Mouse (Mus musculus) CD4-positive helper T cell, adult 2 months (primary cell): ENCODE measurements around the gene Zfyve9.
"Not testable (repeated sequence)": the region's sequence is repeated elsewhere in the genome, so short reads cannot be mapped to it uniquely, and the experiment has no call there.

Experiments used
- DNase-seq: peaks from one replicate; pipeline ENCODE4 v3.0.0-alpha.2; 2012; ENCODE audit warnings: low read depth, missing footprints, low spot score

Gene Zfyve9

DNA sequence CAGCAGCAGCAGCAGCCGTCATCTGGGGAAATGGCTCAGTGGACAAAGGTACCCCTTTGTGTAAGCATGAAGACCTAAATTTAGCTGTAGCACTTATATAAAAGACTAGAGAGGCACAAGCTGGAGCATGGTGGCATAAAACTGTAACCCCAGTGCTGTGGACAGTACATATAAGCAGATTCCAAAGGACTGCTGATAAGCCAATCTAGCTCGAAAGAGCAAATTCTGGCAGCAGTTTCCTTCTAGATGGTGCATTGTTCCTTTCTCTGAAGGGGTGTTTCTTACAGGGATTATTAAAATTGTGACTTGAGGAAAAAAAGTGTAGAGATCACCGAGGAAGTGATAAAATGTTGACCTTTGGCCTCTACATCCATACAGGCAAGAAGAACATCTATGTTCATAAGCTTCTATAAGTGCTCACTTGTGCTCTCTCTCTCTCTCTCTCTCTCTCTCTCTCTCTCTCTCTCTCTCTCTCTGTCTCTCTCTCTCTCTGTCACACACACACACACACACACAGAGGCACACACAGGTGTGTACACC, 59.3 kb downstream of the Zfyve9 start:
- DNase-seq, result no peak

DNA sequence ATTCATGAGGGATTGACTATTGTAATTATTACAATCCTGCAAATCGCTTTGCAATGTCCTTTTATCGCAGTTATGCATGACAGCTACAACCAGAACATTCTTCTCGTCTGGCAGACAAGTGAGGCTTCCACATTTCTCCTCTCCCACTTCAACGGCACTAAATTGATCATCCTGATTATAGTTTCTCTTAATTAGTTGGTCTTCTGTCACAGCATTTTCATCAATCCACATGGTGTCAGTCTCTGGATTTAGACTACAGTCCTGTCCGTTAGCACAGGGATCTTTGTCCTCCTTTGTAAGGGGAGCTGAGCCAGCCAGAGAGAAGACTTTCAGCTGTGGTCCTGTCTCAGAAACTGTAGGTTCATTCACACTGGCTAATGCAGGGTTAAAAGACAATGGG, 61.2 kb downstream of the Zfyve9 start, which contains the start of gene 3110021N24Rik:
TSS of gene 3110021N24Rik (plus strand) at position 301 of the 400 bp plus-strand sequence.
- no peak for DNase-seq

DNA sequence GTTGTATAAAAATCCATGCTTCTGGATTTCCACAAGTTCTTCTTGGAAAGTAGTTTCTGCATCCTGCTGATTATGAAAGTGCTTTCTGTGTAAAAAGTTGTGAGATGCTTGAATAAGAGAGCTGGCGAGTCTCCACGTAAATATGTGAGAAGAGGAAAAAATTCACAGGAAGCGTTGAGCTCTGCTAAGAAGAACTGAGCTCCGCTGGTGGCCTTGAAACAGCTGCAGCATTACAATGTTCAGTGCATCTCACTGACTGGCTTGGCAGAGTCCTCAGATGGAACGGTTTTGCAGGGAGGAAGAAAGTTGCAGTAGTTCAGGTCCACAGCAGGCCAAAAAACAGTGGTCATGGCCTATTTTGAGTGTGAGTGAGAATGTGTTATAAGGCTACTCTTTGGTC, 72.4 kb downstream of the Zfyve9 start:
- DNase-seq, result no peak

DNA sequence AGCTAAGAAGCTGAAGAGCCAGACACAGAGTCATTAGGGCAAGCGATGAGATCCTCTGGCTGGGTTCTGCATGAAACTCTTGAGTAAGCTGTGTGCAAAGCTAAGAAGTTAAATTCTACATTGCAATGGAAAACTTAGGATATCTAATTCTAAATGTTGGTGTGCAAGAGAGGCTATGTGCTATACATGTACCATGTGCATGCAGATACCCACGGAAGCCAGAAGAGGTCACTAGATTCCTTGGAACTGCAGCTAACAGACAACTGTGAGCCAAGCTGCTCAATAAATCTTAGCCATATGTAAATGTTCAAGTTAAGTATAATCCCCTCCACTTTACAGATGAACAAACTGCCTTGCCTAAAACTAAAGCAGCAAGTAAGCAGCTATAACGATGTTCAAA, 83.7 kb downstream of the Zfyve9 start:
- DNase-seq, result no peak

DNA sequence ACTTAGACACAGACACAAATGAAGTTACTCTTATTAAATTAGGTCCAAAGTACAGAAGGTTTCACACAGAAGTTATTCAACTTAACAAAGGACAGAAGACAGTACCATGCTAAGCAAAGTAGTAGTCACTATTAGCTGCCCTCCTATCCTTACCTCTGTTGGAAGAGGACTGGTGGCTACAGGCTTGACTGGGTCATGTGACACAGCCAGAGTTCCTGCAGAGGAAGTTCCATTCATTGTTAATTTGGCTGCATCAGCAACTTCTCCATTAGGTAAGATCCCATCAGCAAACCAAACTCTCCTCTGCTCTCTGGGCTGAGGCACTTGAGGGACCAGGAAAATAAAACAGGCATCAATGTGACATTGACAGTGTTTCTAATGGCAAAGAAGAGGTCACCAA, 89.1 kb downstream of the Zfyve9 start:
- no peak for DNase-seq

DNA sequence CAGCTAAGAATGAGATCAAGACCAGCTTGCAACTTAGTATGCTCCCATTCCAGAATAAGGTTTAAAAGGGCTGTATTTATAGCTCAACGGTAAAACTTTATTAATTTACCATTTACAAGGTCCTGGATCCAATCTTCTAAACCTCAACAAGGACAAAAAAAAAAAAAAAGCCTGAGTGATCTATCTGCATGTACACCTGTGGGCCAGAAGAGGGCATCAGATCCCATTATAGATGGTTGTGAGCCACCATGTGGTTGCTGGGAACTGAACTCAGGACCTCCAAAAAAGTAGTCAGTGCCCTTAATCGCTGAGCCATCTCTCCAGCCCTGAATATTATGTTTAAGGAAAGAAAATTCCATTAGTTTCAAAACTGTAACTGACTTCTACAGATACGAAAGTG, 90.1 kb downstream of the Zfyve9 start:
- no peak for DNase-seq

DNA sequence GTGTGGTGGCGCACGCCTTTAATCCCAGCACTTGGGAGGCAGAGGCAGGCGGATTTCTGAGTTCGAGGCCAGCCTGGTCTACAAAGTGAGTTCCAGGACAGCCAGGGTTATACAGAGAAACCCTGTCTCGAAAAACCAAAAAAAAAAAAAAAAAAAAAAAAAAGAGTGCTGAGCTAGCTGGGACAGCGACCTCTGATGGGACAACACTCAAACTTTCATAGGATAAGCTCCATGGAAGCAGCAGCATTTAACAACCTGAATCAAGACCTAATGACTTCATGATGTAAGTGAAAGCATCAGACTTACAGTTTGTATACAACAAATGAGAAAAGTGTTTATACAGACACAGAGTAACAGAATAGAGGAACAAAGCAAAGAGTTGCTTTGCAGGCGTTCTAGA, 93.5 kb downstream of the Zfyve9 start:
- DNase-seq, result not testable (repeated sequence)

DNA sequence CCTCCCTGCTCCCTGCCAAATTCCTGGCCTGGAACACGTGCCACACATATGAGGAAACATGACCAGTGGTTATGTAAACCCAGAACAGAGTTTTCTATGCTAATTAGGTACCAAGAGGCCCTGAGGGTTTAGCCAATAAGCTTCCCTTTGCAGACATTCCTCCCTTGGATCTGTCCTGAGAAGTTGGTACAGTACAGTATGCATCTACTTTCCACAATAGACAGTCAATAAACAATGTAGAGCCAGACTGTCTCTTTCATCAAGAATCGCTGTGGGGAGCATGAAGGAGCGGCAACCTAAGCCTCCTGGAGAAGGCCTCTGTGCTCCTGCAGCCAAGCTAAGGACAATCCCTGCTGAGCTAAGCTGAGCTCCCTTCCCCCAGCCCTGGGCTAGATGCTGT, 94.4 kb downstream of the Zfyve9 start:
- DNase-seq, result no peak

DNA sequence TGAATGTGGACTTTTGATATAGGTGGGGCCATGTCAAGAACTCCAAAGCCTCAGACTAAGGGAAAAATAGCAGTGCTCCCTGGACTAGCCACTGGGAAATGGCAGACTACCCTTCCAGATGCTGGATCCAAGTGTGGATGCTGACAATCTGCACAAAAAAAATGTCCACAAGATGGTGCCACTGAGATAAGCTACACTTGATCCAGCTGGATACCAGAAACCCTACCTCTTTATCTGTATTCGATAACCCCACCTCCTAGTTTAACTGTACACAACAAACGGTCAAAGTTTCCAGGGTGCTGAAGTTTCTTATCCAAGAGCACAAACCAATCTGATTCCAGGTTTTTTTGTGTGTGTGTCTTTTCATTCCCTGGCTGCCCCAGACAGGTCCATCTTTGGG, 116.2 kb downstream of the Zfyve9 start:
- DNase-seq, result no peak

DNA sequence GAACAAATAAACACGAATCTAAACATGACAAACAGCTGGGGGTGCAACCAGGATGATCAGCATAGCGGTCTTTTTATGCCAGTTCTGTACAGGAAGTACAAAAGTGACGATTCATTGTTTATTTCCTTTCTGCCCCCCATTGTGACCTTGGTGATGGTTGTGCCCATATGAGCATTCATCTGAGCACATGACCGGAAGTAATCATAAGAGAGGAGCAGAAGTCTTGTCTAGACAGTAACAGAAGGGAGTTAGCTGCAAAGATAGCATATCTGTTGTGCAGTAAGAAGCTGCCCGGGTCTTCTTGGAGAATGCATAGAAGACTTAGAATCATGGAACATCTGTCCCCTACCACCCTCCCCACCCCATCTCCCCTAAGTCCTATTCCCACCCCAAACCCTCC, 141.8 kb downstream of the Zfyve9 start:
- peak; percentile 47 for DNase-seq

DNA sequence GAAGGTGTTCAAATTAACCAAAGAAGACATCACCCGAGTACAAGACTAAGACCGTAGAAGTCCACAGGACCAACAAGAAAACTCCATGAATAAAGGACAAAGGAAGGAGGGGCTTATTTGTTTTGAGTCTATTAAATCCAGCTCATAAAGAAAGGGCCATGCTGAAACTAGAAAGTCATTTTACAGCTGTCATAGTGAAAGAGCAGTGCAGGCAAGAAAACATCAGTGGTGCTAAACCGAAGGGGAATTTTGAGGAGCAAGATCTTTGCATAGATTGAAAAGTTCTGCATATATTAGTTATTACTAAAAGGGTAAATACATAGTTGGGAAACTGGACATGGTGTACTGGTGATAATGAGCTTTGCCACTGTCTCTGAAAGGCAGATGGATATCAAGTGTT, 142.9 kb downstream of the Zfyve9 start:
- no peak for DNase-seq

DNA sequence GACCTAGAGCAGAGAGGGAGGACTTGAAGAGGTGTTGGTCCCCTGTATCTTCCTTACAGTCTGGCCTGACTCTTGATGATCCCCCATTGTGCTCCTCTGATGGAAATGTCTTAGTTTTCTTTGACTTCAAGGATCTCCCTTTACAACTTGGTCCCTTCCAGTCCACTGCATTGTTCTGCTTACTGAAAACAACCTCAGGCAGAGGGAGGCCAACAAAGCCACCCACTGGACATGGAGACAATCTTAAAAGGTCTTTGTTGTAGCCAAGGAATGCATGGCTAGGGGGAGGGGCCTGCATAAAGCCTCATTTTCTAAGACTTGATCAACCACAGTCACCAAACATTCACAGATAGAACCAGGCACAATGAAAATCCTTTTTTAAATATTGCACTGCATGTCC, 145.5 kb downstream of the Zfyve9 start:
- no peak for DNase-seq

DNA sequence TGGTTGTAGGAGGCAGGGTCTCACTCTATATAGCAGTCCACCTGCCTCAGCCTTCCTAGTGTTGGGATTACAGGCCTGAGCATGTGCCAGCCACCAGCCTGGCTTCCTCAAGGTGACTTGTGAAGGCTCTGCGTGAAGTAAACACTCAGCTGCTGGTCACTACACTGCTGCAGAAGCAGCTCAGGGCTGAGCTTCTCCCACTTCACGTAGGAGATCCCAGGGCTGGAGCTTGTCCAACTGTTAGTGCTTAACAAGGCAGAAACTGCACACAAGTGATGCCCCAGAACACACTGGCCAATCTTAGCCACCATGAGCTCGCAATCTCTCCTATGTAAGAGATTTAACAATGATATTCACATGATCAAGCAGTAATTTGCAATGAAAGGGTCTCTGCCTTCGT, 145.9 kb downstream of the Zfyve9 start:
- DNase-seq, result no peak

DNA sequence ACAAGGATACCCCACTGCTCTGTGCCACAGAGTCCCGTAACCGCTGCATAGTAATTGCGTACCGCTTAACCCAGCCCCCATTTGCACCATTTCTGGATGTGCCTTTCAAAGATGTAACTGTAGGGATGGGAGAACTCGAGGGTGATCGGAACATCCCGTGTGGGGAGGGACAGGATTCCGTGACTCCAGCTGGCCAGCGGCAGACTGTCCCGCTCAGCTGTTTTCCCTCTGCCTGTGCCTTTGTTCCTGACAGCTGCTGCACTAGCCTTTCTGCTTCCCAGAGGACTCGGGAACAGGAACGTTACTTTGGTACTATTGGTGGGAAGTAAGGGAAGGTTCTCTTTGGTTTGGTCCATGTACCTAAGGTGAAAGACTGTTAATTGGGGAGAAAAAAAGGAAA, 146.9 kb downstream of the Zfyve9 start:
- DNase-seq, result no peak

DNA sequence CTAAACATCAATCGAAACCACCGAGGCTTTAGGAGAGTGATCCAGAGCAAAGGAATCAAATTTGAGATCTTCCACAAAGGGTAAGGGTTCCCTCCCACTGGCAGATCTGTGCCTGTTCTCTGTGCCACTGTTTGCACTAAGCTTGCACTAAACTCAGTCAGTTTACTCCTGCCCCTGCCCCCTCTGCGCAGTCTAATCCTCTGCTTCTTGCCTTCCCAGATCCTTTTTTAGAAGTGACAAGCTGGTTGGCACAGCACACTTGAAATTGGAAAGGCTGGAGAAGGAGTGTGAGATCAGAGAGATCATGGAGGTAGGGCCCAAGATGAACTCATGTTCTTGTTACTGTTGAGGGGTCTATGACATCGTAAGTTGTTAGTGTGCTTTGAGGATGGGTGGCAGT, 149.0 kb downstream of the Zfyve9 start:
- DNase-seq, result no peak

DNA sequence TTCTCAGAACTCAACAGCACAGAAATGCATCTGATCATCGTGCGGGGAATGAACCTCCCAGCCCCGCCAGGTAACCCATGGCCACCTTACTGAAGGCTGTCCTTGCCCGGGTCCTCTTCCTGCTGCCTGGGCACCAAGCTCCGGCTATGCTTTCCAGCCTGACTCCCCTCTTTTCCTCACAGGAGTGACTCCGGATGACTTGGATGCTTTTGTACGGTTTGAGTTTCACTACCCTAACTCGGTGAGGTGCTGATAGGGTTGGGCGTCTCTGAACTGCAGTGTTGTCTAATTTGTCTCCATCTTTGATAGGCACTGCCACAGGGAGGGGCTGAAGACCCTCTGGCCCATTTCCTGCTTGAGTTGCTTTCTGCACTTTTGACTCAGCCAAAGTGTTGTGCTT, 150.5 kb downstream of the Zfyve9 start:
- no peak for DNase-seq

DNA sequence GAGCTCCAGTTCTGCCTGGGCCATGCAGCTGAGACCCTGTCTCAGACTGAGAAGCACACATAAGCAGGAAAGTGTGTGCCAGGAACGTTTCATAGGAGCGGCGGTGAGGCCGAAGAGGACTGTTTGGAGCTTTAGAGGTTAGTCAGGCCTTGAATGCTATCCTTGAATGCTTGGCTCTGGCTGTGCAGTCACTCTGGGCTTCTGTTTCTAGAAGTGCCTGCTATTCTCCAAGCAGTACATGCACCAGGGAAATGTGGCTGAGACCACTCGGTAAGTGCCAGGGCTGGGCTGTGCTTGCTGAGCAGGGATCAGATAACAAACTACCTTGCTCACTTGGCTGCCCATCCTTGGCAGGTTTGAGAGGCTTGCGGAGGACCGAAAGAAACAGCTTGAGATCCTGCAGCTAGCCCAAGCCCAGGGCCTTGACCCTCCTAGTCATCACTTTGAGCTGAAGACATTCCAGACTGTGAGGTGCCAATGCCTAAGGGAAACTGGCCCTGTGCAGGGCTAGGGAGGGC, 151.2 kb downstream of the Zfyve9 start:
- no peak for DNase-seq

DNA sequence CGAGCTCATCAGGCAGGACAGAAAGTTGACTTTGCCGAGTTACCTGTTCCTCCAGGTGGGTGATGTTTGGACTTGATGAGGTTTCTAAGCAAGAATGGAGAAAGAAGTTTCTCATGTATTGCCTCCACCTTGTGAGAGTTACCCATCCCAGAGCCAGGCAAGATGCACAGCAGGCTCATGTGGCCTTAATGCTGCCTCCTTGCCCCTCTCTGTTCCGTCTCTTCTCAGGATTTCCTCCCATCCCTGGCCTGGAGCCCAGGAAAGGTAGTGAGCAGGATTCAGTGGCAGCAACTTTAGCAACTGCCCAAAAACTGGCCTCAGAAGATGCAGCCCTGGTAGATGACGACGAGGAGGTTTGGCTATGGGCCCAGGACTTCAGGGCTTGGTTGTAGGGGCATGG, 153.5 kb downstream of the Zfyve9 start:
- DNase-seq, result no peak

DNA sequence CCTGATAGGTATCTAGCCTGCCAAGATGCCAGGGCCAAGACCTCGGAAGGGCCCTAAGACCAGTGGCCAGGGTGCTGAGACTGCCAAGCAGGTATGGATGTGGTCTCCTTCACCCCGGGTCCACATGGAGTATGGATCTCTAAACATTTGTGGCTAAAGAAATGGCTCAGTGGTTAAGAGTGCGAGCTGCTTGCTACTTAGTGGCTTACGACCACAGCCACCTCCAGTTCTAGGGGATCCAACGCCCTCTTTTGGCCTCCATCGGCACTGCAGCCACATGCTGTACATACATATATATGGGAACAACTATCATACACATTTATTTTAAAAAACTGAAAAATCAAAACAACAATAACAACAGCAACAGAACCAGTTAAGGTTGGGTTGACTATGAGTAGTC, 159.1 kb downstream of the Zfyve9 start:
- peak; percentile 37 for DNase-seq

DNA sequence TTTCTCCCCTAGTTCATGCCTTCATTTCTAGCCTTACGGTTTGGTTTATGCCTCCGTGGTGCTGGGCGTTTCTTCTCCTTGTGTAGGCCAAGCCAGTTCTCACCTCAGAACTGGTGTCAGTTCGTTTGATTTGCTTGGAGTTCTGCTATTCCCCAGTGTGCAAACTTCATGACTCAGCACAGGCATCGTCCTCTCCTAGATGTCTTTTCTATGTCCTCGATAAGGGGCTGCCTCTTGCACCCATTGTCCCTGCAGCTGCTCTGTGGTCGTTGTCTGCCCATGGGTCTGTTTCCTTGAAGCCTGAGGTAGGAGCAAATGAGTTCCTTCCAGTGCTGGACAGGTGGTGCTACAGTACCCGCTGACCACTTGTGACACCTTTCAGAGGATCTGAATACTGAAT, 160.1 kb downstream of the Zfyve9 start:
- DNase-seq, result no peak

DNA sequence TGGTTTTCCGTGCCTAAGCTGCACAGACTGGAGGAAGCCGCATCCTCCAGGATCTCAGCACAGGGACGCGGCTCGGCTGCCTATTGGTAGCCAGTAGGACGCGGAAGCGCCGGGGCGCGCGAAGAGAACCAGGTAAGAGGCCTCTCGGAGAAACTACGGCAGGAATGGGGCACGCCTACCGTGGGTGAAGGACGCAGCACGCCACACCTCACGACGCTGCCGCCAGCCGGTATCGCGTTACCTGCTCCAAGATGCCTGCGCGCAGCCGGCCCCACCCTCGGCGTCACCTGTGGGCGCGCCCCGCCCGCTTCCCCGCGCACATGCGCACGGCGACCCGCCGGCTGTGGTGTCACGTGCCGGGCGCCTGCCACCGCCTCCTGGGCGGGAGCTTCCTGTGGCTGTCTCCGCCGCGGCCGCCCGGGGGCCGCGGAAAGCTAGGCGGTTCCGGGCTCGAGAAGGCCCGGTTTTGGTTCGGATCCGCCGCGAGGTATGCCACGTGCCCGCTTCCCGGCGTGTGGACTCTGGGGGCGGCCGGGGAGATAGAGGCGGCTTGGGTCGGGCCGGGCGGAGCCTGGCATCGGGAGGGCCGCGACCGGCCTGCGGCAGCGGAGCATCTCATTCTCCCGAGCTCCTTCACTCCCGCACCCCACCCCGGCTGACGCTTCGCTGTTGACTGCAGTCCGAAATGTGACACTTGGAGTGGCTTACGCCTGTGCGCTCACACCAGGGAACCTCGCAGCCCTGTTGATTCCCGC, 160.8 kb downstream of the Zfyve9 start, which contains the start of gene Cc2d1b:
TSS of gene Cc2d1b (plus strand) at position 354 of the 755 bp plus-strand sequence.
- peak; percentile 99 for DNase-seq

DNA sequence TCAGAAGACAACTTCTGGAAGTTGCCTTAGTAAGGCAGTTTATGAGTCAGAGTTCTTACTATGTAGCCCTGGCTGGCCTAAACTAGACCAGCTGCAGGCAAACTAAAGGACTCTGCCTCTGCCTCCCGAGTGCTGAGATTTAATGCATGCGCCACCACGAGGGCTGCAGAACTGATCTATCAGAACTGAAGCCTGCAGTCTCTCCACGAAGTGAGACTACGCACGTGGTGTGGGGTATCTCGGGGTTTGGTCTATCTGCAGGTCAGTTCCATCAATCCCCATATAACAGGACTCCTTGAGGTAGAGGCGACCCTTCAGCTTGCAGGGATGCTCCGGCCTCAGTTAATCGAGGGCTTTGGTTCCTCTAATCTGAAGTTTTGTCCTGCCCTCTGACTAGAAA, 161.4 kb downstream of the Zfyve9 start:
- DNase-seq, result no peak

DNA sequence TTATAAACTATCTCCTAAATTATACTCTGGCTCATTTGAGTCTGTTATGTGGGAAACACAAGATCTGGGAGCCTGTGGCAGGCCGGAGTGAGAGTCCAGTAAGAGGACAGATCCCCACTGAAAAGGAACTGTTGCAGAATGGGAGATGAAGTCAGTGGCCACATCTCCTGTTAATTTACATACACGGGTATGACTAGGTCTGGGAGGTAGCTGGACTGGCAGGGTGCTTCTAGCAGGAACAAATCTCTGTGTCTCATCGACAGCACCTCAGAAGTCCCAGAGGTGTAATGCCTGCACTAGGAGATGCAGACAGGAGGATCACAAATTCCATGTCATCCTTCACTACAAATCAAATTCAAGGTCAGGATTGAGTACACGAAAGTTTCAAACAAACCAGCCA, 162.0 kb downstream of the Zfyve9 start:
- no peak for DNase-seq
